Mouse (Mus musculus): Measurements from ENCODE around the gene Pls3. TPM values are rescaled to one million over a fixed set of nuclear protein-coding genes. Genes with fewer than 3 reads are reported as not detected.

Pls3 gene
- total and polyA plus RNA-seq, 3 experiments: 13.5 to 44.7 (median 39.9) TPM

- peaks cover 1% of the 10 kb centered on the region; the same call in 1 of the 2 replicates for H3K36me3 ChIP-seq (ENCODE audit: control insufficient read depth, insufficient read depth, low read length)
- TF ChIP-seq CTCF (IDR thresholded peaks at IDR 0.05) (peak; percentile 54), POLR2A (IDR thresholded peaks at IDR 0.05; ENCODE audit: insufficient read depth, low read depth, low read length) (no peak)
- H3K27me3 ChIP-seq (ENCODE audit: control insufficient read depth, insufficient read depth, low read length): no peaks in the 10 kb centered on the region
- H3K27ac ChIP-seq: no peak overlapping the region
- H3K4me3 ChIP-seq: no peak overlapping the region
- no peaks in the 10 kb centered on the region; the same call in 1 of the 2 replicates for H3K4me1 ChIP-seq (ENCODE audit: control insufficient read depth, insufficient read depth, low read length)
- no peak overlapping the region for H3K9ac ChIP-seq (ENCODE audit: low read depth, low read length)
- no peak for DNase-seq
- intact Hi-C loops (cut with DNase I): loop anchor here (5.0 to 10.0 kb wide), 3 partner anchors 40 to 253 kb away; no protein-coding TSS in a partner anchor
- 76% methylated on average over 2 of the region's 2 CpGs for WGBS
- H3K79me2 ChIP-seq (replicated peaks; ENCODE audit: control insufficient read depth, insufficient read depth, low read length): no peaks in the 10 kb centered on the region
These were observed 3.1 kb downstream of the Pls3 start for GRCm38 (mm10) chrX:75871855-75872254.

DNA sequence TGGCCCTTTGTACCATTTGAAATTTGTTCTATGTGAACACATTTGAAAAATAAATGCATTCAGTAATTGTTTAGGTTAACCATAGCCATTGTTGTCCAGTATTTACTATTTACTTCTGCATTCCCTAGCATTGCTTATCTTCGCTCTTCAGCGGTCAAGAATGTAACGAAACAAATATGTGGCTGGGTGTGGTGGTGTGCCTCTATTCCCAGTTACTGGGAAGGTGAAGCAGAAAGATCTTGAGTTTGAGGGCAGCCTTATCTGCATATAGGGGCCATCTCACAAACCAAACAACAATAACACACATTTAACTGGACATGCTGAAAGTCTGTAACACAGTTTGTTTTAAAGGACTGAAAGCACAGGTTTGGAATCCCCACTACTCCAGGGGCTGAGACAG lies 13.3 kb downstream of the Pls3 start:
- intact Hi-C loops (cut with DNase I): no loop called here
- Histone ChIP-seq H3K9ac (ENCODE audit: low read depth, low read length) (no peak overlapping the region), H3K79me2 (replicated peaks; ENCODE audit: control insufficient read depth, insufficient read depth, low read length) (no peaks in the 10 kb centered on the region), H3K27me3 (ENCODE audit: control insufficient read depth, insufficient read depth, low read length) (no peaks in the 10 kb centered on the region), H3K4me3 (no peak overlapping the region), H3K36me3 (ENCODE audit: control insufficient read depth, insufficient read depth, low read length) (no peaks in the 10 kb centered on the region; the same call in none of the 2 replicates), H3K4me1 (ENCODE audit: control insufficient read depth, insufficient read depth, low read length) (peaks cover 1% of the 10 kb centered on the region), H3K27ac (no peak overlapping the region)
- DNase-seq: no peak
- TF ChIP-seq EP300 (IDR thresholded peaks at IDR 0.05; ENCODE audit: insufficient read depth, low read depth, low read length) (no peak), POLR2A (IDR thresholded peaks at IDR 0.05; ENCODE audit: insufficient read depth, low read depth, low read length) (no peak), CTCF (IDR thresholded peaks at IDR 0.05) (no peak)
- 68% methylated on average over 3 of the region's 3 CpGs for WGBS

- no peaks in the 10 kb centered on the region; the same call in 1 of the 2 replicates for H3K36me3 ChIP-seq (ENCODE audit: control insufficient read depth, insufficient read depth, low read length)
- TF ChIP-seq EP300 (IDR thresholded peaks at IDR 0.05; ENCODE audit: insufficient read depth, low read depth, low read length): no peak
- no peak for TF ChIP-seq POLR2A (IDR thresholded peaks at IDR 0.05; ENCODE audit: insufficient read depth, low read depth, low read length)
- TF ChIP-seq CTCF (IDR thresholded peaks at IDR 0.05): no peak
- intact Hi-C loops (cut with DNase I): no loop called here
- H3K4me3 ChIP-seq: no peak overlapping the region
- no peaks in the 10 kb centered on the region; the same call in 1 of the 2 replicates for H3K4me1 ChIP-seq (ENCODE audit: control insufficient read depth, insufficient read depth, low read length)
- WGBS: 90% methylated on average over 3 of the region's 3 CpGs
- no peaks in the 10 kb centered on the region for H3K79me2 ChIP-seq (replicated peaks; ENCODE audit: control insufficient read depth, insufficient read depth, low read length)
- no peaks in the 10 kb centered on the region for H3K27me3 ChIP-seq (ENCODE audit: control insufficient read depth, insufficient read depth, low read length)
- no peak overlapping the region for H3K9ac ChIP-seq (ENCODE audit: low read depth, low read length)
- no peak for DNase-seq
- H3K27ac ChIP-seq: no peak overlapping the region
These were observed 20.7 kb downstream of the Pls3 start for GRCm38 (mm10) chrX:75854294-75854693.

- intact Hi-C loops (cut with DNase I): no loop called here
- 47% methylated on average over 4 of the region's 4 CpGs for WGBS
- peaks cover 4% of the 10 kb centered on the region for H3K4me1 ChIP-seq (ENCODE audit: control insufficient read depth, insufficient read depth, low read length)
- H3K4me3 ChIP-seq: no peak overlapping the region
- TF ChIP-seq POLR2A (IDR thresholded peaks at IDR 0.05; ENCODE audit: insufficient read depth, low read depth, low read length) (no peak), CTCF (IDR thresholded peaks at IDR 0.05) (no peak), EP300 (IDR thresholded peaks at IDR 0.05; ENCODE audit: insufficient read depth, low read depth, low read length) (no peak)
- no peaks in the 10 kb centered on the region for H3K79me2 ChIP-seq (replicated peaks; ENCODE audit: control insufficient read depth, insufficient read depth, low read length)
- no peak overlapping the region for H3K9ac ChIP-seq (ENCODE audit: low read depth, low read length)
- no peak for DNase-seq
- no peak overlapping the region for H3K27ac ChIP-seq
- H3K36me3 ChIP-seq (ENCODE audit: control insufficient read depth, insufficient read depth, low read length): peaks cover 6% of the 10 kb centered on the region
- no peaks in the 10 kb centered on the region for H3K27me3 ChIP-seq (ENCODE audit: control insufficient read depth, insufficient read depth, low read length)
These were observed 30.7 kb downstream of the Pls3 start for GRCm38 (mm10) chrX:75844290-75844689.

- no peak for TF ChIP-seq CTCF (IDR thresholded peaks at IDR 0.05)
- TF ChIP-seq POLR2A (IDR thresholded peaks at IDR 0.05; ENCODE audit: insufficient read depth, low read depth, low read length): peak; percentile 31; the same call in 1 of the 2 replicates
- no peak for TF ChIP-seq EP300 (IDR thresholded peaks at IDR 0.05; ENCODE audit: insufficient read depth, low read depth, low read length)
- H3K36me3 ChIP-seq (ENCODE audit: control insufficient read depth, insufficient read depth, low read length): peaks cover 8% of the 10 kb centered on the region
- intact Hi-C loops (cut with DNase I): no loop called here
These were observed 32.1 kb downstream of the Pls3 start for GRCm38 (mm10) chrX:75842835-75843234.

DNA sequence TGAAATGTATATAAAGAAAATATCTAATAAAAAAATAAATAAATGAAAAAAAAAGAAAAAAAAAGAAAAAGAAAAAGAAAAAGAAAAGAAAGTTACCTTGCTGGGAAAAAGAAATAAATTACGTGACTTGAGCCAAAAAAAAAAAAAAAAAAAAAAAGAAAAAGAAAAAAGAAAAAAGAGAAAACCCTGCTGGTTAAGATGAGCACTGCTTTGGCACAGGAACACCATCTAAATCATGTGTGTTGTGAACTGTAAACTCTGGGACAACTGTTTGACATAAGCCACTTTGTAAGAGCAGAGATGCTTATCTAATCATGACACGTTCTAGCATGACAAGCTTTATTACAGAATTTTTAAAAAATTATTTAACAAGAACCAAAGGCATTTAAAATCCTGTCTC lies 32.9 kb downstream of the Pls3 start:
- H3K27ac ChIP-seq: peak overlapping the region; percentile 84

More at GRCm38 (mm10) chrX:75842835-75843234, 32.1 kb downstream of the Pls3 start:
- Histone ChIP-seq H3K79me2 (replicated peaks; ENCODE audit: control insufficient read depth, insufficient read depth, low read length) (no peaks in the 10 kb centered on the region), H3K27ac (peak overlapping the region; percentile 84), H3K4me1 (ENCODE audit: control insufficient read depth, insufficient read depth, low read length) (peaks cover 4% of the 10 kb centered on the region), H3K4me3 (peak overlapping the region; percentile 20), H3K27me3 (ENCODE audit: control insufficient read depth, insufficient read depth, low read length) (no peaks in the 10 kb centered on the region), H3K9ac (ENCODE audit: low read depth, low read length) (peak overlapping the region; percentile 67)
- WGBS: 26% methylated on average over 9 of the region's 9 CpGs
- peak in 1 of 2 experiments; percentile 5 for DNase-seq

More for the DNA sequence above, 32.9 kb downstream of the Pls3 start:
- Histone ChIP-seq H3K79me2 (replicated peaks; ENCODE audit: control insufficient read depth, insufficient read depth, low read length) (no peaks in the 10 kb centered on the region), H3K27me3 (ENCODE audit: control insufficient read depth, insufficient read depth, low read length) (no peaks in the 10 kb centered on the region), H3K9ac (ENCODE audit: low read depth, low read length) (no peak overlapping the region), H3K4me1 (ENCODE audit: control insufficient read depth, insufficient read depth, low read length) (peaks cover 4% of the 10 kb centered on the region), H3K36me3 (ENCODE audit: control insufficient read depth, insufficient read depth, low read length) (peaks cover 8% of the 10 kb centered on the region), H3K4me3 (peak overlapping the region; percentile 20)
- TF ChIP-seq EP300 (IDR thresholded peaks at IDR 0.05; ENCODE audit: insufficient read depth, low read depth, low read length) (no peak), CTCF (IDR thresholded peaks at IDR 0.05) (peak; percentile 56)
- no peak for DNase-seq
- intact Hi-C loops (cut with DNase I): no loop called here
- 32% methylated on average over 2 of the region's 2 CpGs for WGBS
